Mouse (Mus musculus) liver, postnatal 0 days (tissue): ENCODE results near the gene Dnaja2.

Experiments
- CTCF ChIP-seq: sonication (generic); IDR thresholded peaks from 2 replicates; pipeline ENCODE4 v1.5.1; 2016; ENCODE audit warnings: antibody characterized with exemption, low read depth
- EP300 ChIP-seq: IDR thresholded peaks from 2 replicates; pipeline ENCODE4 v1.6.1; 2016; ENCODE audit warnings: antibody characterized with exemption, low read depth, mild to moderate bottlenecking

DNA sequence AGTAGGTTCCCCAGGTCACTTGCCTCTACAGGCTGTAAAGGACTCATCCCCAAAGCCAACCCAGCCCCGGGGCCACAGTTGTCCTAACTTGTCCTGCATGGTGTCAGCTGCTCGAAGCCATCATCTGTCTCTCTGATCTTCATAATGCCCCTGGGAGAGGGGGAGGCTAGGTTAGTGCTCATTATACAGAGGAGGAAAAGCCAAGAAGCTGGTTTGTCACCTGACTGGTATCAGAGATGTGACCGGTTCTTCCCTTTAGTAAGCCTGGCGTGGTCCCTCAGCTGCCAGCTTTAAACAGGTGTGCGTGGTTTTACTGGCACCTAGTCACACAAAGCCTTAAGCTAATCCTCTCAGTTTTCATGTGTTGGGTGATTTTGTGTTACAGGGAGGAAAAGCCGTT, 50.4 kb downstream of the Dnaja2 start:
- TF ChIP-seq EP300 (no peak), CTCF (no peak)
